Mouse (Mus musculus) bone marrow macrophage, adult 2 months (primary cell): ENCODE measurements at regions not wholly inside any gene's neighbourhood (a gene's known extent, or its start where the extent isn't known, plus 50 kb on each side); places are given as distances from the start of the nearest gene placed in this dataset.

Source experiments
- CTCF ChIP-seq: IDR thresholded peaks from 2 replicates; pipeline ENCODE4 v1.5.1; 2012; ENCODE audit warnings: low read depth, mild to moderate bottlenecking, low read length, moderate library complexity
- POLR2A ChIP-seq: IDR thresholded peaks from 2 replicates; pipeline ENCODE4 v1.6.1; 2012; ENCODE audit warnings: mild to moderate bottlenecking, low read depth, low read length, borderline replicate concordance

- TF ChIP-seq POLR2A (no peak), CTCF (no peak)
These were observed 326.5 kb downstream of the Efnb2 start for GRCm38 (mm10) chr8:8334515-8334914.
